Mouse (Mus musculus) small intestine, adult 2 months (tissue): ENCODE data around the gene Mkrn2.

ENCODE experiments used
- CTCF ChIP-seq: fragments of 200-500 bp; IDR thresholded peaks from 2 replicates; pipeline ENCODE4 v1.5.1; 2012; ENCODE audit warnings: low read depth, mild to moderate bottlenecking, control low read depth, inconsistent platforms, low read length, moderate library complexity, mixed read lengths; ENCODE audit not compliant: insufficient replicate concordance, insufficient read length; ENCODE audit errors: extremely low read depth
- POLR2A ChIP-seq: fragments of 200-500 bp; IDR thresholded peaks from 2 replicates; pipeline ENCODE4 v1.6.1; 2012; ENCODE audit warnings: low read depth, mild to moderate bottlenecking, control low read depth, inconsistent platforms, low read length, moderate library complexity

- TF ChIP-seq CTCF (no peak), POLR2A (no peak)
Observed at GRCm38 (mm10) chr6:115650476-115651427, 49.0 kb downstream of the Mkrn2 start.
